Mouse (Mus musculus) spleen, adult 2 months (tissue): ENCODE data around the gene Myof. TPM values are rescaled to one million over a fixed set of nuclear protein-coding genes. Genes with fewer than 3 reads are reported as not detected.

Experiments
- DNase-seq, 2 experiments: peaks; one replicate each; pipeline versions ENCODE4 v3.0.0 to v3.0.0-alpha.2; 2012 to 2021; ENCODE audit warnings: low spot score in 2 of 2, low read depth in 1 of 2
- H3K27ac ChIP-seq: fragments of 200-500 bp; 2 replicates; pipeline ENCODE4 v1.5.1; 2012; ENCODE audit warnings: low read length, inconsistent platforms; ENCODE audit not compliant: insufficient read depth
- H3K27me3 ChIP-seq: fragments of 200-500 bp; 2 replicates; pipeline ENCODE4 v1.6.1; 2012; ENCODE audit warnings: mild to moderate bottlenecking, moderate library complexity, low read length, inconsistent platforms; ENCODE audit not compliant: control insufficient read depth, insufficient read depth
- H3K36me3 ChIP-seq: fragments of 200-500 bp; 2 replicates; pipeline ENCODE4 v1.6.1; 2012; ENCODE audit warnings: mild to moderate bottlenecking, low read length, inconsistent platforms; ENCODE audit not compliant: control insufficient read depth, insufficient read depth
- H3K4me1 ChIP-seq: fragments of 200-500 bp; 2 replicates; pipeline ENCODE4 v1.6.1; 2011; ENCODE audit warnings: inconsistent platforms; ENCODE audit not compliant: control insufficient read depth, insufficient read depth, insufficient read length
- H3K4me3 ChIP-seq: fragments of 200-500 bp; 2 replicates; pipeline ENCODE4 v1.5.1; 2011; ENCODE audit warnings: mild to moderate bottlenecking, inconsistent platforms; ENCODE audit not compliant: insufficient read depth, insufficient read length; ENCODE audit errors: extremely low read depth
- CTCF ChIP-seq: fragments of 200-500 bp; IDR thresholded peaks from 2 replicates; pipeline ENCODE4 v1.5.1; 2011; ENCODE audit warnings: mild to moderate bottlenecking, inconsistent platforms; ENCODE audit not compliant: insufficient read depth, insufficient read length, insufficient replicate concordance; ENCODE audit errors: extremely low read depth
- POLR2A ChIP-seq: fragments of 200-500 bp; IDR thresholded peaks from 2 replicates; pipeline ENCODE4 v1.6.1; 2011; ENCODE audit warnings: low read depth, low read length, inconsistent platforms
- WGBS: fragments of 180-500 bp; shearing (Covaris S2); methylation state at CpG from one replicate; pipeline ENCODE4 v1.1.7; 2018; 5-methylcytosine and 5-hydroxymethylcytosine counted together
- polyA plus RNA-seq: library from polyadenylated mRNA; depleted of rRNA; stranded (reverse); fragments of >200 nt; gene quantifications from 2 replicates; pipeline ENCODE4 v1.2.3, GENCODE M21; 2012

Gene Myof
- polyA plus RNA-seq, 1 experiment = 10.6 TPM

DNA sequence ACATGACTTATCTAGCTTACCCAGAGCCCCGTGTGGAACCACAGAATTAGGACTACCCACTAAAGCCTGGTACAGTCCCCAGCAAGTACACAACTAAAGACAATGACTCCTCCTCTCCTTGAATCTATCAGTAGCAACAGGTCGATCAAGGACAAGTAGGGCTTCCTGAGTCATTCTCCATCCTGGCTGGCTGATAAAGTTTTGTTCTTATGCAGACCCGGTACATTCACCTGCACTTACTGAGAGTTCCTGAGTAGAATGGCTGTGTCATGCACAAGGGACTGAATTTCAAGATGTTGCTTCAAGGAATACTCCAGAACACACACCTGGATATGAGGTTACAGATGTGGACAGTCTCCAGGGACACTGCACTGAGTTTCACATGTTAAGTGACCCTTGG, 1.8 kb upstream of the Myof start:
- no peak for DNase-seq
- no peak overlapping the region for H3K4me3 ChIP-seq
- WGBS = 80% methylated on average over 3 of the region's 3 CpGs
- TF ChIP-seq POLR2A (no peak), CTCF (no peak)
- no peaks in the 10 kb centered on the region for H3K36me3 ChIP-seq
- H3K4me1 ChIP-seq = no peaks in the 10 kb centered on the region; the same call in 1 of the 2 replicates
- H3K27ac ChIP-seq = no peak overlapping the region
- peaks cover 3% of the 10 kb centered on the region for H3K27me3 ChIP-seq

DNA sequence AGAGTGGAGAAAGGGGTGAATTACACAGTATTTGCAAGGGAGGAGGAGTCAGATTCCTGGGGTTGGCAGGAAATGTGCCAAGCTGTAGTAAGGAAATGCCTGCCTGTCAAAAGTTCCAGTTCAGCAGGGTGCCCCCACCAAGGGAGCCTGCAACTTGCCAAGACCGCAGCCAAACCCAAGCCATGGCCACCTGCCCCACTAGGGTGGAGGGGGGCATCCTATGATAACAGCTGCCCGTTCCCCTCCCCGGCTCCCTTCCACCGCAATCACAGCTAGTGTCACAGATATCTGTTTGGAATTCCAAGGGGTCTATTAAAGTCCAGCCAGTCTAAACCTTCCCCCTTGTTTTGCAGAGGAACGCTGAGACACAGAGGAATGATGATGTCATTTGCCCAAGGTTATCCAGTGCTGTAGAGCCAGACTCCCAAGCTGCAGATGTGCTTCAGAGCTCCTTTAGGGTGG, 1.1 kb downstream of the Myof start:
- DNase-seq = no peak
- Histone ChIP-seq H3K27me3 (peaks cover 3% of the 10 kb centered on the region), H3K27ac (no peak overlapping the region), H3K4me3 (peak overlapping the region; percentile 7; the same call in 1 of the 2 replicates), H3K4me1 (no peaks in the 10 kb centered on the region; the same call in 1 of the 2 replicates), H3K36me3 (no peaks in the 10 kb centered on the region)
- no peak for TF ChIP-seq CTCF
- TF ChIP-seq POLR2A = no peak
- WGBS = 11% methylated on average over 5 of the region's 5 CpGs

DNA sequence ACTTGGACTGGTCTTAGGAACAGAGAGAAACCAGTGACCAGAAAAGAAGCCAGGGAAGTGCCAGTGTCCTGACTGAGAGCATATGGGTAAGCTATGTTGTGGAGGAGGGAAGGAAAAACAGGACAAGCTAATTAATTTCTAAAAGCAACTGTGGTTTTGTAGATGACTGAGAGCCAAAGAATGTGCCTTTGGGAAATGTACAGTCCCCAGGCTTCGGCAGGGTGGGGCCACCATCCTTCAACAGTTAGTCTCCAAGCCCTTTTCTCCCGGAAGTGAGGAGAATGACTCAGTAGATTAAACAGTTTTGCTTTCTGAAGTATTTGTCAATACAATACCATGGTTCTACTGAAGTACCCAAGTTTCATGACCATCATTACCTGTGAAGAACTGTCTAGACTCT, 5.1 kb downstream of the Myof start:
- no peak for DNase-seq
- no peak overlapping the region for H3K27ac ChIP-seq
- TF ChIP-seq CTCF (no peak), POLR2A (no peak)
- peaks cover 1% of the 10 kb centered on the region; the same call in 1 of the 2 replicates for H3K27me3 ChIP-seq
- whole genome bisulfite sequencing = 77% methylated on average over 2 of the region's 2 CpGs
- H3K36me3 ChIP-seq = no peaks in the 10 kb centered on the region
- no peaks in the 10 kb centered on the region; the same call in 1 of the 2 replicates for H3K4me1 ChIP-seq
- no peak overlapping the region for H3K4me3 ChIP-seq

GRCm38 (mm10) chr19:38035766-38036165, 7.6 kb downstream of the Myof start:
- H3K4me3 ChIP-seq = no peak overlapping the region
- TF ChIP-seq POLR2A (no peak), CTCF (no peak)
- DNase-seq = no peak
- H3K27ac ChIP-seq = no peak overlapping the region
- no peaks in the 10 kb centered on the region for H3K27me3 ChIP-seq
- no peaks in the 10 kb centered on the region for H3K36me3 ChIP-seq
- no peaks in the 10 kb centered on the region; the same call in 1 of the 2 replicates for H3K4me1 ChIP-seq
- 85% methylated on average over 2 of the region's 2 CpGs for WGBS

DNA sequence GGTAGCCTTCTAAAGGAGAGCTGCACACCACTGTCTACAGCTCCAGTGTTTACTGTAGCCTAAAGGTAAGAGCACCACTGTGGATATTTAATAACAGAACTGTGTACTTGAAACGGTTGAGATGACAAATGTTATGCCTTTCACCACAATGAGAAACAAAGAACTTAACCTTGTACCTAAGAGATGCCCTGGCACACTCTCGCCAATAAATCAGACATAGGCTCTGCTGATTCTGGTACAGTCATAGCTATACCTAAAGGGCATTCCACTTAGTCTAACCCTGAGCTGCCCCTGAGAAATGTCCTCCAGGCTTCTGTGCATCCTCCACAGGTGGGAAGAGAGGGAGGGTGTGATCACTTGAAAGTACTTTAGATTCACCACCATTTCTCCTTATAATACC, 8.7 kb downstream of the Myof start:
- Histone ChIP-seq H3K4me1 (peaks cover 8% of the 10 kb centered on the region; the same call in 1 of the 2 replicates), H3K27me3 (no peaks in the 10 kb centered on the region), H3K4me3 (no peak overlapping the region), H3K36me3 (no peaks in the 10 kb centered on the region), H3K27ac (no peak overlapping the region)
- 78% methylated on average over 2 of the region's 2 CpGs for WGBS
- DNase-seq = no peak
- TF ChIP-seq CTCF (no peak), POLR2A (no peak)

- no peak overlapping the region for H3K4me3 ChIP-seq
- whole genome bisulfite sequencing = 39% methylated on average over 2 of the region's 2 CpGs
- H3K27ac ChIP-seq = no peak overlapping the region
- no peak for DNase-seq
- H3K27me3 ChIP-seq = no peaks in the 10 kb centered on the region
- H3K4me1 ChIP-seq = peaks cover 11% of the 10 kb centered on the region; the same call in 1 of the 2 replicates
- H3K36me3 ChIP-seq = no peaks in the 10 kb centered on the region
- TF ChIP-seq CTCF = no peak
- no peak for TF ChIP-seq POLR2A
Measured at GRCm38 (mm10) chr19:38033735-38034057, 9.7 kb downstream of the Myof start.

GRCm38 (mm10) chr19:38032993-38033734, 10.2 kb downstream of the Myof start:
- Histone ChIP-seq H3K4me3 (no peak overlapping the region), H3K4me1 (peaks cover 11% of the 10 kb centered on the region; the same call in 1 of the 2 replicates), H3K27ac (no peak overlapping the region), H3K36me3 (no peaks in the 10 kb centered on the region), H3K27me3 (no peaks in the 10 kb centered on the region)
- TF ChIP-seq CTCF = no peak
- TF ChIP-seq POLR2A = no peak
- WGBS = 87% methylated on average over 15 of the region's 15 CpGs
- DNase-seq = no peak
